Mouse (Mus musculus) C2C12 (cell line): ENCODE results near the gene Mitd1.

ENCODE experiments used
- CEBPB ChIP-seq: IDR thresholded peaks from one replicate; pipeline ENCODE4 v1.6.1; 2011; ENCODE audit warnings: low read depth, mild to moderate bottlenecking, control low read depth, moderate library complexity
- CTCF ChIP-seq: IDR thresholded peaks from one replicate; pipeline ENCODE4 v1.5.1; 2011; ENCODE audit not compliant: control insufficient read depth, insufficient read depth, insufficient read length

GRCm38 (mm10) chr1:37864511-37865400, 25.5 kb downstream of the Mitd1 start:
- TF ChIP-seq CTCF = no peak
- no peak for TF ChIP-seq CEBPB
